Mouse (Mus musculus): ENCODE data around the gene Nadk2. TPM values are rescaled to one million over a fixed set of nuclear protein-coding genes. Genes with fewer than 3 reads are reported as not detected.

Nadk2 gene
- polyA plus RNA-seq, 1 experiment from 2014 or later: 101 TPM

DNA sequence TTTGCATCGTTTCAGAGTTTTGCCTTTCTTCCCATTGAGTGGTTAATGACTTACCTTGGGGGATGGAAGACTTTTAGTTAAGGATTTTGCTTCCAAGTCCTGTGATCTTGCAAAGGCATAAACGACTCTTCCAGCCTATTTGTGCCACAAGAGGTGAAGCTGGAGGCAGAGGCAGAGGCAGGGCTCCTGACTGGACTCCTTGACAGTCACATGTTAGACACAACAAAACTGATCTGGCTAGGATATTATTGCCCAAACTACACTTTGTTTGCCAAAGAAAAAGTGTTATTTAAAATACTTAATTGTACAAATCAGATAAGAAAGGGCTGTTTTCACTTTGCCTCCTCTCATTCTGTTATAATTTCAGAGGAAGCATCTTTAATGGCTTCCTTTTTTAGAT is 3.1 kb downstream of the Nadk2 start:
- peak overlapping the region; percentile 99 for H3K9ac ChIP-seq
- no peaks in the 10 kb centered on the region for H3K9me3 ChIP-seq (replicated peaks)
- 6% methylated on average over 2 of the region's 2 CpGs for WGBS (ENCODE audit: insufficient replicate concordance)
- peak overlapping the region; percentile 83 for H3K4me2 ChIP-seq
- peak overlapping the region; percentile 95 for H3K4me3 ChIP-seq (replicated peaks)
- H3K27me3 ChIP-seq: no peaks in the 10 kb centered on the region
- peak overlapping the region; percentile 97 for H3K27ac ChIP-seq (replicated peaks)
- peaks cover 14% of the 10 kb centered on the region for H3K36me3 ChIP-seq (replicated peaks)
- ATAC-seq (ENCODE audit: insufficient read depth): no peak
- H3K4me1 ChIP-seq (replicated peaks): peaks cover 56% of the 10 kb centered on the region

GRCm38 (mm10) chr15:9074671-9075070 is 3.6 kb downstream of the Nadk2 start:
- peaks cover 14% of the 10 kb centered on the region for H3K36me3 ChIP-seq (replicated peaks)
- no peaks in the 10 kb centered on the region for H3K9me3 ChIP-seq (replicated peaks)
- peak overlapping the region; percentile 83 for H3K4me2 ChIP-seq
- peak overlapping the region; percentile 97 for H3K27ac ChIP-seq (replicated peaks)
- peak overlapping the region; percentile 57 for H3K9ac ChIP-seq
- peak overlapping the region; percentile 95 for H3K4me3 ChIP-seq (replicated peaks)
- H3K4me1 ChIP-seq (replicated peaks): peaks cover 57% of the 10 kb centered on the region
- no peaks in the 10 kb centered on the region for H3K27me3 ChIP-seq
- ATAC-seq (ENCODE audit: insufficient read depth): peak; percentile 70
- WGBS (ENCODE audit: insufficient replicate concordance): 5% methylated on average over 4 of the region's 4 CpGs

DNA sequence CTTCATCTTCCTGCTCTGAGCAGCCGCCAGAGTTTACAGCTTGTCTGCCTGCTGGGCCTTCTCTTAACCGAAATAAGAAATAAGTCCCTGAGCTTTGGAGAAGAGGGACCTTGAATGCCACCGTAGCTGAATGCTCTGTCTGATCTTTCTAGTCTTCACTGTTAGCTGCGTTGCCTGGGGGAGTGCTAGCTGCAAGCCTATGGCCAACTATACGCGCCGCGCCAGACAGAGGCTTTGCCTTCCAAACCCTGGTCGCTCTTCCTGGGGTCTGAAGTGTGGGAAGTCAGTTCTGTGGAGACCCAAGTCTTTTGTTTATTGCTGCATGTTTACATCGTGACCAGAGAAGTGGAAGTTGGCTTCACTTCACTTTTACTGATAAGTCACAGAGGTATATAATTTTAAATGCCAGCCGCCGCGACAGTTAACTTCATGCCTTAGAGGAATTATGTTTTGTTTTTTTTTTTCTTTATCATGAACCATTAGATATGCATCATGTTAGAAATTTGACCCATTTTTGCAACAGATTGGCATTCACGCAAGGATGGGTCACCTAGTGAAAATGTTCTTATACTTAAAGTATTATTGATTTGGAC is 4.6 kb downstream of the Nadk2 start:
- H3K9me3 ChIP-seq (replicated peaks): no peaks in the 10 kb centered on the region
- H3K4me3 ChIP-seq (replicated peaks): peak overlapping the region; percentile 95
- H3K27me3 ChIP-seq: no peaks in the 10 kb centered on the region
- peak overlapping the region; percentile 97 for H3K27ac ChIP-seq (replicated peaks)
- H3K9ac ChIP-seq: peak overlapping the region; percentile 57
- H3K36me3 ChIP-seq (replicated peaks): peaks cover 14% of the 10 kb centered on the region
- peaks cover 59% of the 10 kb centered on the region for H3K4me1 ChIP-seq (replicated peaks)
- no peak for ATAC-seq (ENCODE audit: insufficient read depth)
- peak overlapping the region; percentile 83 for H3K4me2 ChIP-seq
- WGBS (ENCODE audit: insufficient replicate concordance): 19% methylated on average over 14 of the region's 14 CpGs

- Histone ChIP-seq H3K27me3 (no peaks in the 10 kb centered on the region), H3K36me3 (replicated peaks) (peaks cover 36% of the 10 kb centered on the region), H3K27ac (replicated peaks) (peak overlapping the region; percentile 98), H3K4me3 (replicated peaks) (peak overlapping the region; percentile 42), H3K9ac (peak overlapping the region; percentile 58), H3K4me2 (peak overlapping the region; percentile 71), H3K4me1 (replicated peaks) (peaks cover 85% of the 10 kb centered on the region), H3K9me3 (replicated peaks) (no peaks in the 10 kb centered on the region)
- peak; percentile 71 for ATAC-seq (ENCODE audit: insufficient read depth)
- 13% methylated on average over 12 of the region's 12 CpGs for WGBS (ENCODE audit: insufficient replicate concordance)
Measured at GRCm38 (mm10) chr15:9078481-9079300, 7.6 kb downstream of the Nadk2 start.

DNA sequence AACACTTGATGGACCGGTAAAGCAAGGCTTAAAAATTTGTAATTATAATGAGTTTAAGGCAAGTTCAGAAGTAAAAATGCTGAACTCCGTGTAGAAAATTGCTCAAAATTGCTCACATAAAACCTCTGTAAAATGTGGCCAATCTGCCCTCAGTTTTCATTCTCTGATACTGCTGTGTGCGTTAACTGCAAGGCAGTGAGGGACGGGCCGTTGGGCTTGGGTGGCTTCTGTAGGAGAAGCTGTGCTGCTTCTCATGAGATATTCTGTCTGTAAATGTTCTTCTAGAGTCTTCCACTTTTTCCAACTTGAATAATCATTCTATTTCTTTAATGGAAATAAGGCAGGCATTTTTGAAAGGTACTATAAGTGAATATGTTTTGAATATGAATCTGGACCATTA is 8.6 kb downstream of the Nadk2 start:
- H3K27ac ChIP-seq (replicated peaks): peak overlapping the region; percentile 98
- H3K9me3 ChIP-seq (replicated peaks): no peaks in the 10 kb centered on the region
- H3K27me3 ChIP-seq: no peaks in the 10 kb centered on the region
- H3K4me3 ChIP-seq (replicated peaks): peak overlapping the region; percentile 42
- 19% methylated on average over 5 of the region's 5 CpGs for WGBS (ENCODE audit: insufficient replicate concordance)
- peaks cover 45% of the 10 kb centered on the region for H3K36me3 ChIP-seq (replicated peaks)
- H3K9ac ChIP-seq: peak overlapping the region; percentile 58
- H3K4me2 ChIP-seq: peak overlapping the region; percentile 71
- peaks cover 87% of the 10 kb centered on the region for H3K4me1 ChIP-seq (replicated peaks)
- ATAC-seq (ENCODE audit: insufficient read depth): no peak

- Histone ChIP-seq H3K4me2 (peak overlapping the region; percentile 71), H3K4me3 (replicated peaks) (peak overlapping the region; percentile 37), H3K27me3 (no peaks in the 10 kb centered on the region), H3K36me3 (replicated peaks) (peaks cover 48% of the 10 kb centered on the region), H3K9me3 (replicated peaks) (no peaks in the 10 kb centered on the region), H3K4me1 (replicated peaks) (peaks cover 81% of the 10 kb centered on the region), H3K9ac (peak overlapping the region; percentile 37; the same call in 1 of the 2 replicates), H3K27ac (replicated peaks) (peak overlapping the region; percentile 98)
- ATAC-seq (ENCODE audit: insufficient read depth): peak; percentile 11
- 7% methylated on average over 4 of the region's 4 CpGs for WGBS (ENCODE audit: insufficient replicate concordance)
Measured at GRCm38 (mm10) chr15:9080206-9080605, 9.1 kb downstream of the Nadk2 start.

GRCm38 (mm10) chr15:9081294-9081693 is 10.2 kb downstream of the Nadk2 start:
- Histone ChIP-seq H3K27ac (replicated peaks) (peak overlapping the region; percentile 98), H3K9ac (peak overlapping the region; percentile 26), H3K4me3 (replicated peaks) (peak overlapping the region; percentile 4; the same call in 1 of the 2 replicates), H3K36me3 (replicated peaks) (peaks cover 55% of the 10 kb centered on the region), H3K9me3 (replicated peaks) (no peaks in the 10 kb centered on the region), H3K4me1 (replicated peaks) (peaks cover 81% of the 10 kb centered on the region), H3K27me3 (no peaks in the 10 kb centered on the region), H3K4me2 (peak overlapping the region; percentile 71)
- 39% methylated on average over 3 of the region's 3 CpGs for WGBS (ENCODE audit: insufficient replicate concordance)
- no peak for ATAC-seq (ENCODE audit: insufficient read depth)

DNA sequence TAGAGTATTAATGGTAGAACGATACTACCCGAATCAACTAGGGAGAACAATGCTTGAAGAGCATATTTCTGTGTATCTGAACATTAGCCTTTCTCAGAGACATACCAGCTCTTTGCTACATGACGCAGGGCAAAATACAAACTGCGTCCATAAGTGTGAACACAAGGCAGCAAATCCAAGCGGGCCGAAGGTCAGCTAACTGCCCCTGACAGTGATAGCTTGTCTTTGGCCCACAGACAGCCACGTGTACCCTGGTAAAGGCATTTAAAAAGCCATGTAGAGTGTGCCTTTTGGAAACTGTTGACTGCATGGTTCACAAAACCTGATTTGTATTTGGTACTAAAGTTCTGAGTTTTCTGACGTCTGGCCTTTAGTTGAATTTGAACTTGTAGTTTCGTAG is 11.7 kb downstream of the Nadk2 start:
- no peak for ATAC-seq (ENCODE audit: insufficient read depth)
- no peaks in the 10 kb centered on the region for H3K9me3 ChIP-seq (replicated peaks)
- H3K4me2 ChIP-seq: no peak overlapping the region
- peak overlapping the region; percentile 61 for H3K27ac ChIP-seq (replicated peaks)
- peaks cover 82% of the 10 kb centered on the region for H3K4me1 ChIP-seq (replicated peaks)
- no peak overlapping the region for H3K4me3 ChIP-seq (replicated peaks)
- WGBS (ENCODE audit: insufficient replicate concordance): 74% methylated on average over 9 of the region's 9 CpGs
- H3K36me3 ChIP-seq (replicated peaks): peaks cover 65% of the 10 kb centered on the region
- H3K27me3 ChIP-seq: no peaks in the 10 kb centered on the region
- H3K9ac ChIP-seq: no peak overlapping the region

- Histone ChIP-seq H3K36me3 (replicated peaks) (peaks cover 92% of the 10 kb centered on the region), H3K4me3 (replicated peaks) (no peak overlapping the region), H3K4me2 (peak overlapping the region; percentile 32), H3K9ac (no peak overlapping the region), H3K4me1 (replicated peaks) (peaks cover 75% of the 10 kb centered on the region), H3K27me3 (no peaks in the 10 kb centered on the region), H3K27ac (replicated peaks) (peak overlapping the region; percentile 77), H3K9me3 (replicated peaks) (no peaks in the 10 kb centered on the region)
- WGBS (ENCODE audit: insufficient replicate concordance): 62% methylated on average over 11 of the region's 11 CpGs
- peak; percentile 83 for ATAC-seq (ENCODE audit: insufficient read depth)
Measured at GRCm38 (mm10) chr15:9086813-9087212, 15.8 kb downstream of the Nadk2 start.

- Histone ChIP-seq H3K4me2 (0 out of 2 replicates have a peak overlapping the region, but pooled peaks have one; percentile 32), H3K27ac (replicated peaks) (peak overlapping the region; percentile 77), H3K4me3 (replicated peaks) (no peak overlapping the region), H3K4me1 (replicated peaks) (peaks cover 71% of the 10 kb centered on the region), H3K9ac (no peak overlapping the region), H3K9me3 (replicated peaks) (no peaks in the 10 kb centered on the region), H3K27me3 (no peaks in the 10 kb centered on the region), H3K36me3 (replicated peaks) (peaks cover 96% of the 10 kb centered on the region)
- 83% methylated on average over 5 of the region's 5 CpGs for WGBS (ENCODE audit: insufficient replicate concordance)
- ATAC-seq (ENCODE audit: insufficient read depth): no peak
Measured at GRCm38 (mm10) chr15:9087421-9087820, 16.4 kb downstream of the Nadk2 start.

DNA sequence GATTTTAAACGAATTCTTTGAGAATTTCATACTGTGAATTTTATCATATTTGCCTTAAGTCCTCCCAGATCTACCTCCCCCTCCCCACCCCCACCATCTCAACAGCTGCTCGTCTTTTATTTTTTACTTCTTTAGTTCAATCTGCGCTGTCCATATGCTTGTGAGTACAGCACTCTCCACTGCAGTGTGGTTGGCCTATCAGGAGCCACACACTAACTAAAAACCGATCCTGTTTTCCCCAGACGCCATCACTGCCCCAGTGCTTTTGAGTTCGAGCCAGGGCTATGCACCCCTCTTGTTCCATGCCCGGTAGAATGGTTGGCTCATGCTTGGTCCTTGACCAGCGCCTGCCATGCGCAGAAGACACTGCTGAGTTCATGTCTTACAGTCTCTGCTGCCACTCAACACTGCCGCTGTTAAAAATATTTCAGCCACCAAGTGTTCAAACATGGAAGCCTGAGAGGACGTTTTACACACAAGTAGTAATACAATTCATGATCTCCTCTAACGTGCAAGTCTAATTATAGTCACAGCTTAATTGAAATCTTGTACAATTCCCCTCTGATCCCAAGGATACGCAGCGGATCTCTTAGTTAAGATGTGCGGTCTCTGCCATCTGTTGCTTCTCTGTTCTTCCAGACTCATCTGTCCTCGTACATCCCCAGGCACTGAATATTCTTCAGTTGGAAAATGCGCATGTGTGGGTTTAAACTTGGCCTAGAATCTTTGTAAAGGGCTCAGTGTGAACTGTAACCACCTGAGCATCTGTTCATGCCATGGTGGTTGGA is 17.0 kb downstream of the Nadk2 start:
- Histone ChIP-seq H3K9ac (no peak overlapping the region), H3K4me3 (replicated peaks) (no peak overlapping the region), H3K27ac (replicated peaks) (no peak overlapping the region; the same call in 1 of the 2 replicates), H3K9me3 (replicated peaks) (no peaks in the 10 kb centered on the region), H3K4me1 (replicated peaks) (peaks cover 71% of the 10 kb centered on the region), H3K27me3 (no peaks in the 10 kb centered on the region), H3K36me3 (replicated peaks) (peaks cover 98% of the 10 kb centered on the region), H3K4me2 (no peak overlapping the region)
- no peak for ATAC-seq (ENCODE audit: insufficient read depth)
- 85% methylated on average over 17 of the region's 17 CpGs for WGBS (ENCODE audit: insufficient replicate concordance)

Measured in liver, embryonic 15.5 days (tissue).